Mouse (Mus musculus) liver, adult (tissue): Measurements from ENCODE around the gene Mbd4.

Experiments
- GATA4 ChIP-seq: IDR thresholded peaks from 2 replicates; pipeline ENCODE4 v1.6.1; 2014; ENCODE audit warnings: mild to moderate bottlenecking, low read length; ENCODE audit not compliant: insufficient replicate concordance

The Mbd4 gene

GRCm38 (mm10) chr6:115853091-115853813, at the start of gene Mbd4, which contains the start of gene Ift122:
TSS of gene Mbd4 (minus strand) at chr6:115853371.
TSS of gene Ift122 (plus strand) at chr6:115853470.
- TF ChIP-seq GATA4: peak; percentile 20; the same call in 1 of the 2 replicates

DNA sequence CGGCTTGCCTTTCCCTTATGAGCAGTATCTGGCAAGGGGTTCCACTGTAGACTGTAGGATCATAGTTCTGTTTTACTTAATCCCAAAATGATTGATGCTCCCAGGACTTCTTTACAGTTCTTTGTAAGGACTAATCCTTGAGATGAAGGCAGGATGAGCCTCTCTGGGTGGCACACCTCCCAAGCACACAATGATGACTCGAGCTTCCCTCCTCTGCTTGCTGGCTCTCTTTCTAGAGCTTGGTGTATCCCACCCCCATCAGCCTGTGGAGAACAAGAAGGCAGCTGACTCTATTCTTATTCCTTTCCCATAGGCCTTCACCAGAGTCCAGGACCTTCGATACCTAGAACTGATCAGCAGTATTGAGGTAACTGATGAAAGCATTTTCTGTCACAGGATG, 49.4 kb upstream of the Mbd4 start:
- no peak for TF ChIP-seq GATA4

DNA sequence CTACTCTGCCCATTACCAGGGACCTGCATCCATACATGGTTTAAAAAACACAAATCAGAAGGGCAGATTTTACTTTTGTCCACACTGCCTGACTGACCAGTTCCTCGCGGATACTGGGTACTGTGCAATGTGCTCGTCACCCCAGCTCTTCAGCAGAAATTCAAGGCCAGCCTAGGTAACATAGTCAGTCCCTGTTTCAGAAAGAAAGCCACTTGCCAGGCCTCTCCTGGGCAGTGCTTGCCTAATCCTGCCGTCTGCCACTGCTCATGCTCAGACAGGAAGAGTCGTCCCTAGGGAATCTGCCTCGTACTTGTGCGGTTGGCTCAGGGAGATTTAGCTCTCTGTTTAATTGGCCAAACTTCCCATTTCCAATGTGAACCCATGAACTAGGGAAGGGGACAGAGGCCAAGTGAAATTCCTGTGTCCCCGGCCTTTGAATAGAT, 48.3 kb upstream of the Mbd4 start:
- TF ChIP-seq GATA4: no peak

DNA sequence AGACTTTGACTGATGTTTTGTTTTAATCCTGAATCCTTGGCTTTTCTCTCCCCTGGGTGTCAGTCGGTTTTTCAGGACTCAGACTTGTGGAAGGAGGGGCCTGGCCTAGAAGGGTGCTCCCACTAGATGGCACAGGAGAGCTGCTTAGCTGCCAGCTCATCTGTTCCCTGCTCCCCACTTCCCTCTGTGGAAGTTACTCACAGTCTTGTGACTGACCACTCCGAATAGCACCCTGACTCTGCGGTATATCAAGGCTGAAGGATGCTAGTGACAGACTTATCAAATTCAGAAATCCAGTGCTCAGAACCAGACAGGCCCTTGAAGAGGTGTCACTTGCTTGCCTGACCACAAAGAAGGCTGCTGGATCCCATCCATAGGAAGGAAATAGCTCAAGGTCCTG, 47.9 kb upstream of the Mbd4 start:
- 0 out of 2 replicates have a peak, but pooled peaks have one; percentile 36 for TF ChIP-seq GATA4

GRCm38 (mm10) chr6:115897926-115898520, 44.9 kb upstream of the Mbd4 start:
- TF ChIP-seq GATA4: no peak

GRCm38 (mm10) chr6:115897117-115897516, 43.9 kb upstream of the Mbd4 start:
- TF ChIP-seq GATA4: no peak

GRCm38 (mm10) chr6:115896346-115896745, 43.2 kb upstream of the Mbd4 start:
- TF ChIP-seq GATA4: no peak

- TF ChIP-seq GATA4: no peak
Measured at GRCm38 (mm10) chr6:115892363-115892762, 39.2 kb upstream of the Mbd4 start.

DNA sequence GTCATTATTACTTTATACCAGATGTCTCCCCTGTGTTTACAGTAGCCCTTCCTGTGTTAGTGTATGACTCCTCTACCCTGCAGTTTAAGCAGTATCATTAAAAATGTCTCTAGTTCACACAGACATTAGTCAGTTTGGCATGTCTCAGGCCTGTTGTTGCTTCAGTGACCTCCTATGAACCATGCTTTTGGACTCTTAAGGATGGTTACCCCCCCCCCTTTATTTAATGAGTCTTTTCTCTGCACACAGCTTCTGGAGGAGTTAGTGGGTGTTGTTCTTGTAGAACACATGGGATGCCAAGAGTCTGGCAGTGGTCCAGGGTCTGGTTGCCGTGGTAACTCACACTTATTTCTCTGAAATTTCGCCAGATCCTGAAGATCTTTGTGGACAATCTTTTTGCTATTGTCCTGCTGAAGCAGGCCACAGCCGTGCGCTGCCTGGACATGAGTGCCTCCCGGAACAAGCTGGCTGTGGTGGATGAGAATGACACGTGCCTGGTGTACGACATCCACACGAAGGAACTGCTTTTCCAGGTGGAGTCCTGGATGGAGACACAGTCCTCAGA, 38.4 kb upstream of the Mbd4 start:
- TF ChIP-seq GATA4: no peak

DNA sequence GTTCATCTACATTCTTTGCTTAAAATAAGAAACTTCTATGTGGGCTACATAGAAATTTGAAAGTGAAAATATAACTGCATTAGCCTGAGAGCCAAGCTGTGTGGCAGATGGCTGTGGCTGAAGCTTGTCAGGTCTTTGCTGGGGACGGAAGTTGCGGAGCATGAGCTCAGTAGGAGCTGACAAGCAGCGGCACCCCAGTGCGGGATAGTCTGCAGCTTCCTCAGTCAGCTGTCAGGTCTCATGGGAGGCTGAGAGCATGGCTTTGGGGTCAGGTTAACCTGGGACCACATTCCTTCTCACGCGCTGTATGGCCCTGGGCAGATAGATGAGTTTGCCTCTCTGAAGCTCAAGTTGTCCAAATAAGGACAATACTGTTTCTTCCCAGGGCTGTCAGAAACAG, 37.9 kb upstream of the Mbd4 start:
- no peak for TF ChIP-seq GATA4

GRCm38 (mm10) chr6:115890601-115891000, 37.4 kb upstream of the Mbd4 start:
- TF ChIP-seq GATA4: no peak

GRCm38 (mm10) chr6:115888296-115888695, 35.1 kb upstream of the Mbd4 start:
- no peak for TF ChIP-seq GATA4

DNA sequence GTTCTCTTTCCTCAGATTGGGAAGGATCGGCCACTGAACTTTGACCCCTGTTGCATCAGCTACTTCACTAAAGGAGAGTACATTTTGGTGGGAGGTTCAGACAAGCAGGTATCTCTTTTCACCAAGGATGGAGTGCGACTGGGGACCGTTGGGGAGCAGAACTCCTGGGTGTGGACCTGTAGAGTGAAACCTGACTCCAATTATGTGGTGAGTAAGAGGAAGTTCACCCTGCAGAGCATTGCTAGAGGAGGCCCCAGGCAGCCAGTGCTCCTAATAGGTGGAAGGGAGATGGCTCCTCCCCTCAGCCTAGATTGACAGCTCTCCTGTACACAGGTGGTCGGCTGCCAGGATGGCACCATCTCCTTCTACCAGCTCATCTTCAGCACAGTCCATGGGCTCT, 33.7 kb upstream of the Mbd4 start:
- TF ChIP-seq GATA4: no peak

GRCm38 (mm10) chr6:115884018-115884417, 30.8 kb upstream of the Mbd4 start:
- peak; percentile 82; the same call in 1 of the 2 replicates for TF ChIP-seq GATA4

GRCm38 (mm10) chr6:115880751-115881150, 27.6 kb upstream of the Mbd4 start:
- TF ChIP-seq GATA4: peak; percentile 97

DNA sequence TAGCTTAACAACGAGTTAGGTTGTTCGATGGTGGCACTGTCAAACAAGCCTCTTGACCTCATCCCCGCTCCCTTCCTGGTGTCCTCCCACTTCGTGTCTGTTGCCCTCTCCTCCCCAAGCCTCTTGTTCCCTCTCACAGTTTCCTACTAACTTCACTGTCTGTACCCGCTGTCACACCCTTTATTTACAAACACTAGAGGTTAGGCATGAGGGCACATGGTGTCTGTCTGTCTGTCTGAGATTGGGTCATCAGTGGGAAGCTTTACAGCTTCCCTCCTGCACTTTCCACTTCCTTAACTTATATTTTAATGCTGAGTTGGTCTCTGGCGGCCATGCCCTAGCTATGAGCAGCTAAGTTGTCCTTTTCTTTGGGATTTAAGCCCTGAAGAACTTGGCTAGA, 26.6 kb upstream of the Mbd4 start:
- TF ChIP-seq GATA4: no peak

DNA sequence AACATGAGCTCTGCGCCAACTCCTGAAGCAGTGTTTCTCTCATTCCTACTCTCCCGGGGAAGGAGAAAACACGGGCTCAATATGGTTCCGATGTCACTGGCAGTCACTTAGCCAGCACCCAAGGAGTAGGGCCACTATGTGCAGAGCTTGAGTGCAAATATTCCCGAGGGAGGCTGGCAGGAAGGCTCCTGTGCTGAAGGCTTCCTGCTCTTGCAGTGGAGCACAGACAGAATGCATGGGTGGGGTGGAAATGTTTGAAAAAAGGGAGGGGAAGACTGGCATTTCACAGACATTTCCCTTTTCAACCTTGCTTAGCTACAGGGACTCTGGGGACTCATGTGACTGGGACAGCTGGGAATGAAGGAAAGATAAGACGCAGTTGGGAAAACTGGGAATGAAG, 25.5 kb upstream of the Mbd4 start:
- TF ChIP-seq GATA4: no peak

- no peak for TF ChIP-seq GATA4
Measured at GRCm38 (mm10) chr6:115877239-115877638, 24.1 kb upstream of the Mbd4 start.
